Mouse (Mus musculus) intestine, postnatal 0 days (tissue): ENCODE data around the gene Ajap1. TPM values are rescaled to one million over a fixed set of nuclear protein-coding genes. Genes with fewer than 3 reads are reported as not detected.

Experiments
- ATAC-seq: fragments of 200-750 bp; cut with Nextera tagmentation; 2 replicates; pipeline ENCODE4 v1.8.0; 2017; ENCODE audit warnings: mild to moderate bottlenecking, moderate TSS enrichment, moderate library complexity
- H3K27ac ChIP-seq: fragments of 300-500 bp; sonication (generic); 2 replicates; pipeline ENCODE4 v1.5.1; 2014; ENCODE audit warnings: mild to moderate bottlenecking, low read depth, low read length, moderate library complexity
- H3K27me3 ChIP-seq: fragments of 300-500 bp; sonication (generic); replicated peaks from 2 replicates; pipeline ENCODE4 v1.6.1; 2014; ENCODE audit warnings: low read length, mixed read lengths; ENCODE audit not compliant: control insufficient read depth, insufficient read depth
- H3K36me3 ChIP-seq: fragments of 300-500 bp; sonication (generic); 2 replicates; pipeline ENCODE4 v1.6.1; 2014; ENCODE audit warnings: mild to moderate bottlenecking, moderate library complexity; ENCODE audit not compliant: control insufficient read depth, insufficient read depth
- H3K4me1 ChIP-seq: fragments of 300-500 bp; sonication (generic); replicated peaks from 2 replicates; pipeline ENCODE4 v1.6.1; 2014; ENCODE audit warnings: antibody characterized with exemption, low read length, mixed read lengths; ENCODE audit not compliant: control insufficient read depth, insufficient read depth
- H3K4me2 ChIP-seq: fragments of 300-500 bp; sonication (generic); replicated peaks from 2 replicates; pipeline ENCODE4 v1.6.1; 2014; ENCODE audit warnings: low read depth, mild to moderate bottlenecking, moderate library complexity
- H3K4me3 ChIP-seq: fragments of 300-500 bp; sonication (generic); 2 replicates; pipeline ENCODE4 v1.5.1; 2014; ENCODE audit warnings: low read depth, low read length
- H3K9ac ChIP-seq: fragments of 300-500 bp; sonication (generic); 2 replicates; pipeline ENCODE4 v1.6.1; 2014; ENCODE audit warnings: mild to moderate bottlenecking, low read depth, low read length
- H3K9me3 ChIP-seq: fragments of 300-500 bp; sonication (generic); 2 replicates; pipeline ENCODE4 v1.6.1; 2016; ENCODE audit warnings: mixed run types; ENCODE audit not compliant: control insufficient read depth
- CTCF ChIP-seq: sonication (generic); IDR thresholded peaks from 2 replicates; pipeline ENCODE4 v1.5.1; 2016; ENCODE audit warnings: low read depth, mild to moderate bottlenecking, control low read depth, antibody characterized with exemption, moderate library complexity
- WGBS: fragments of 180-500 bp; shearing (Covaris S2); extraction: QIAGEN DNeasy Blood & Tissue Kit; methylation state at CpG from one replicate; pipeline ENCODE4 v1.1.7; 2014; 5-methylcytosine and 5-hydroxymethylcytosine counted together
- polyA plus RNA-seq: library from polyadenylated mRNA; unstranded; fragments of >200 nt; fragmentation: Nextera tagmentation; extraction: Ambion mirVana; gene quantifications from 2 replicates; pipeline ENCODE4 v1.2.1, GENCODE M21; 2015

The Ajap1 gene
- polyA plus RNA-seq, 1 experiment from 2014 or later, result 0.29 TPM

DNA sequence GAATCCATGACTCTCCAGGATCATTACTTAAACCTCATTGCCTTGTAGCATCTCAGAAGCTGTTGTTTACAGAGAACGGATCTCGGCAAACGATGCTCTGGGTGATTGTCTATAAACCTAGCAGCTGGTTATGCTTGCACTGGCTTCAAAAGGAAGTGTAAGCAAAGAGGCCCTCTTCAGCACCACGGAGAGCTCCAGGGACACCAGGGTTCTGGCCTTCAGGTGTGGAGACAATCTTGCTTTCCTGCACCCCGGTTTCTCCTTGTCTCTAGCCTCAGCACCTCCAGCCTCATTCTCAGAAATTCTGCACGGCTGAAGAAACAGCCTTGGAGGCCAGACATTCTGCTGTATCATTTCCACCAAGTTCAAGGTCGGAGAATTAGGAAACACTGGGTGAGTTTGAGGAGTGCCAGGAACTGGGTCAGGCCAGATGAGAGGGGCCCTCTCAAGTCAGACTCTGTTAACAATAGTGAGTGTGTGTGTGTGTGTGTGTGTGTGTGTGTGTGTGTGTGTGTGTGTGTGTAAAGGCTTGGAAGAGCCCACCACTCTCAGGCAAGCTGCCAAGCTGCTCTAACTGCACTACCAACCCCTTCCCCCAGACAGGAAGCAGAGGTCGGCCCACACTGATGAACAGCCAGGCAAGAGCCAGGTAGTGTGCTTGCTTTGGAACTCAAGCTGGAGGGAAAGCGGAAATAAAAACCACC is 124.9 kb downstream of the Ajap1 start:
- Histone ChIP-seq H3K27ac (no peak overlapping the region), H3K4me1 (no peaks in the 10 kb centered on the region), H3K4me3 (no peak overlapping the region), H3K9me3 (no peaks in the 10 kb centered on the region), H3K27me3 (no peaks in the 10 kb centered on the region), H3K36me3 (no peaks in the 10 kb centered on the region), H3K4me2 (no peak overlapping the region), H3K9ac (no peak overlapping the region)
- ATAC-seq, result no peak
- no peak for TF ChIP-seq CTCF
- WGBS, result 43% methylated on average over 9 of the region's 9 CpGs

DNA sequence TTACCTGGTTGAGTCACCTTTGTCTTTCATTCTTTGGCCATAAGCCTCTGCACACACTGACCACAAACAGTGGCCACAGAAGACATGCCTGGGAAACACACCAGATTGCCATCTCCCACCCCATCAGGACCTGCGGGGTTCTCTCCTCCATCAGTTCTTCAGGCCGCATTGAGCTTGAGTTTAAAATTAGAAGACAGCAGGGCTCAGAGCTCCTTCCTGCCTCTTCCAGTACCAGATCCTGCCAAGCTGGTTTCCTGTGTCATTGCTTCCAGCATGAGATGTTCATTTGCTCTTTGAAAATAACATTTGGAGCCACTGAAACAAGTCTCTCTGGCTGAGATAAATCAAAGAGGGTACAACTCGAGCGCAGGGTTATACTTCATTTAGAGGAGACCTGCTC is 126.4 kb downstream of the Ajap1 start:
- Histone ChIP-seq H3K9me3 (no peaks in the 10 kb centered on the region), H3K4me3 (no peak overlapping the region), H3K4me2 (no peak overlapping the region), H3K27ac (no peak overlapping the region), H3K27me3 (no peaks in the 10 kb centered on the region), H3K36me3 (no peaks in the 10 kb centered on the region), H3K9ac (no peak overlapping the region), H3K4me1 (no peaks in the 10 kb centered on the region)
- TF ChIP-seq CTCF, result no peak
- no peak for ATAC-seq
- WGBS, result 84% methylated on average over 4 of the region's 4 CpGs

DNA sequence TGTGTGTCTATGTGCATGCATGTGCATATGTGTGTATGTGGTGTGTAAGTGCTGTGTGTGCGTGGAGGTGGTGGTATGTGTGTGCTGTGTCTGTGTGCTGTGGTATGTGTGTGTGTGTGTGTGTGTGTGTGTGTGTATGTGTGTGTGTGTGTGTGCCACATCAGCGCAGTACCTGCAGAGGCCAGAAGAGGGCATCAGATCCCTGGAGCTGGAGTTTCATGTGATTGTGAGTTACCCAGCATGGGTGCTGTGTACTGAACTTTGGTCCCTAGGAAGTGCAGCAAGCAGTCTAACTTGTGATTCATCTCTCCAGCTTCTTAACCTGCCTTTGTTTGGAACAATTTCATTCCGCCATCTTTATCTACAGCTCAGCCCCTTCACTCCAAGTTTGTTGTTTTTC is 137.6 kb downstream of the Ajap1 start:
- 91% methylated on average over 3 of the region's 3 CpGs for WGBS
- Histone ChIP-seq H3K4me1 (no peaks in the 10 kb centered on the region), H3K36me3 (no peaks in the 10 kb centered on the region), H3K4me3 (no peak overlapping the region), H3K4me2 (no peak overlapping the region), H3K9me3 (no peaks in the 10 kb centered on the region), H3K9ac (no peak overlapping the region), H3K27ac (no peak overlapping the region), H3K27me3 (no peaks in the 10 kb centered on the region)
- no peak for ATAC-seq
- TF ChIP-seq CTCF, result no peak

DNA sequence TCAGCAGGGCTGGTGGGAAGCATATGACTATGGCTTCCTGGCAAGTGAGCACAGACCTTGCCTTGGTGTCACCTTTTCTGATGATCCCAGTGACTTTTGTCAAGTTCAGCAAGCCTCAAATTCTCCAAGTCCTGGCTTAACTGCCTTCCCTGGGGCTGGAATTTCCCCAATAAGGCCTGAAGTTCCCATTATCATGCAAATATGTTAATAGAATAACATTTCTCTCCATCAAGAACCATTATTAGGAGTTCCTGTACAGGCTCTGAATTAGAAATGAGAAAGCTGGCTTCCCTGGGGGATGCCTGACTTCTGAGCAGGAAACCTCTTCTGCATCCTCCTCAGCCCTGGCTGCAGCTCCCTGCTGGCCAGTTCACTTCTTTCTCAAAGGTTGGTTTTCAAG is 141.7 kb downstream of the Ajap1 start:
- Histone ChIP-seq H3K4me1 (no peaks in the 10 kb centered on the region), H3K4me3 (no peak overlapping the region), H3K9me3 (no peaks in the 10 kb centered on the region), H3K9ac (no peak overlapping the region), H3K27me3 (no peaks in the 10 kb centered on the region), H3K36me3 (no peaks in the 10 kb centered on the region), H3K27ac (no peak overlapping the region), H3K4me2 (no peak overlapping the region)
- no peak for ATAC-seq
- no peak for TF ChIP-seq CTCF

DNA sequence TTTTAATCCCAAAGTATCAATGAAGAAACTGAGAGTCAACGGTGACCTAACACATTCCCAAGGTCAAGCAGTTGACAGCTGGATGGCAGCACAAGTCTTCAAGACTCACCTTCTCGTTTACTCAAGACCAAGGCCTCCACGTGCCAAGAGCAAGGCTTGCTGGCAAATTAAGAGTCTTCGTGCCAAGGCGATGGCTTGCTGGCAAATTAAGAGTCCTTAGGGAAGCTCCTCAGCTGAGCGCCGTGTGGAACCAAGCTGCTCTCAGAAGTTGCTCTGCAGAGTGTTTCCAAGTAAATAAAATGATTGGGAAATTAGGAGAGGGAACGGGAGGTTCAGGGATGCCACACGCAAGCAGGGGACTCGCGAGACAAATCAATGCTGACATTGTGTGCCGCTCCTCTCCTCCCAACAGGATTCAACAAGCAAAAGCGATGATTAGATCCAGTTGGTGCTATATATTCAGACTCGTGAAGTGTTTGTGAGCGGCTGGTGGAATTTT is 147.3 kb downstream of the Ajap1 start:
- Histone ChIP-seq H3K4me2 (no peak overlapping the region), H3K9ac (no peak overlapping the region), H3K4me1 (no peaks in the 10 kb centered on the region), H3K36me3 (no peaks in the 10 kb centered on the region), H3K27me3 (no peaks in the 10 kb centered on the region), H3K9me3 (no peaks in the 10 kb centered on the region), H3K4me3 (no peak overlapping the region), H3K27ac (no peak overlapping the region)
- 76% methylated on average over 15 of the region's 15 CpGs for WGBS
- no peak for ATAC-seq
- TF ChIP-seq CTCF, result no peak

DNA sequence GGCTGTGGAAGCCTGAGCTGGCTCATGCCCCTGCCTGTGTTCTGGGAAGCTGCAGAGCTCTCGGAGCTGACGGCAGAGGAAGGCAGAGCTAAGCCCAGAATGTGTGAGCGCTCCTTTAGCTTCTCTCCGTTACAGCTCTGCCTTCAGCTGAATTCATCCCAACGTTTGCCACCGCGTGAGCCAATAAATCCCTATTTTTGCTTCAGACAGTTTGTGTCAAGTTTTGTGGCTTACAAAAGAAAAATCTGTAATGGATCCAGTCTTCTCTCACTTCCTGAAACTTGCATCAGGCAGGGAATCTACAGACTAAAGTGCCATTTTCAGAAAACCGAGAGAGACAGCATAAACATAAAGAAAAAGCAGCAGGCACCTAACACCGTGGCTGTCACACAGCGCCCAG is 154.8 kb downstream of the Ajap1 start:
- Histone ChIP-seq H3K4me1 (no peaks in the 10 kb centered on the region), H3K4me2 (no peak overlapping the region), H3K9ac (no peak overlapping the region), H3K27me3 (no peaks in the 10 kb centered on the region), H3K27ac (no peak overlapping the region), H3K4me3 (no peak overlapping the region), H3K9me3 (no peaks in the 10 kb centered on the region), H3K36me3 (no peaks in the 10 kb centered on the region)
- WGBS, result 69% methylated on average over 10 of the region's 10 CpGs
- no peak for ATAC-seq
- no peak for TF ChIP-seq CTCF
